ENCODE assay signal across 20 mouse cellular contexts in the genomic region with DNA sequence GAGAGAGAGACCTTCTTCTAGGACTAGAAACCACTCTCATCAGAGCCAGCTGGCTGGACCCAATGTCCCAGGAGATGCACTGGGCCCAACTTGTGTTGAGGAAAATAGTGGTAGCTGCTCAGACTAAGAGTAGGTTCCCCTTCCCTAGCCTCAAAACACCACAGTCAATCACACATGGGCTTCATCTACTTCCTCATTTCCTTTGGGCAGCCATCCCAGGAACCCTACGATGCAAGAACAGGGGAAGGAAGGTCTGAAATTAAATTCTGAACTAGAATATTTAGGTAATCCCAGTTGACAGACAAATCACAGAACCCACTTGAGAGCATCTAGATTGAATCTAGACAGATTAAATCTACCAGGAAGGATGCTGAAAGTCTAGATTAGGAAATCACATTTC. TPM values are rescaled to one million over a fixed set of nuclear protein-coding genes. Genes with fewer than 3 reads are reported as not detected.
DNase-seq lines count a peak whose midpoint lies in the region; ATAC-seq lines count a peak whose summit lies in the region.
"Had no signal": no experiment of that assay in that cellular context is flagged by ENCODE, and none has a peak within 500 bp of the region (broad histone marks: within the 10 kb centered on the region; RNA-seq: fewer than 3 reads in every experiment).

No protein-coding gene starts in this region.

- 43% methylated on average over 1 of the region's 1 CpGs for WGBS in lung, embryonic 15.5 days
- 57% methylated on average over 1 of the region's 1 CpGs for WGBS in stomach, embryonic 16.5 days

- no peaks in the 10 kb centered on the region for H3K9me3 ChIP-seq in lung, embryonic 15.5 days
- no peaks in the 10 kb centered on the region for H3K9me3 ChIP-seq in stomach, embryonic 16.5 days (replicated peaks; ENCODE audit: control insufficient read depth, low read length)
- H3K9me3 ChIP-seq: heart, embryonic 13.5 days; hindbrain, embryonic 12.5 days; liver, embryonic 12.5 days; midbrain, embryonic 10.5 days had no signal

- H3K36me3 ChIP-seq in lung, embryonic 15.5 days = no peaks in the 10 kb centered on the region
- no peaks in the 10 kb centered on the region for H3K36me3 ChIP-seq in stomach, embryonic 16.5 days (ENCODE audit: control insufficient read depth, insufficient read depth, low read length)
- H3K36me3 ChIP-seq: heart, embryonic 13.5 days; hindbrain, embryonic 12.5 days; liver, embryonic 12.5 days; midbrain, embryonic 10.5 days had no signal

- H3K4me2 ChIP-seq in lung, embryonic 15.5 days = no peak overlapping the region
- no peak overlapping the region for H3K4me2 ChIP-seq in stomach, embryonic 16.5 days (ENCODE audit: low read depth, low read length)
- H3K4me2 ChIP-seq: heart, embryonic 13.5 days; hindbrain, embryonic 12.5 days; liver, embryonic 12.5 days had no signal

- H3K4me3 ChIP-seq in lung, embryonic 15.5 days = no peak overlapping the region
- H3K4me3 ChIP-seq in stomach, embryonic 16.5 days (replicated peaks; ENCODE audit: low read length) = no peak overlapping the region
- H3K4me3 ChIP-seq: erythroblast, embryonic 14.5 days; heart, embryonic 13.5 days; hindbrain, embryonic 12.5 days; liver, embryonic 12.5 days; midbrain, embryonic 10.5 days; myocyte had no signal

- H3K4me1 ChIP-seq in lung, embryonic 15.5 days = peaks cover 66% of the 10 kb centered on the region
- H3K4me1 ChIP-seq in stomach, embryonic 16.5 days (ENCODE audit: control insufficient read depth, insufficient read depth, low read length) = peaks cover 29% of the 10 kb centered on the region

- peak; percentile 33 for DNase-seq in gastrocnemius, adult 18-20 months (ENCODE audit: low spot score)
- no peak for DNase-seq in gastrocnemius, postnatal 10 days
- no peak for DNase-seq in lung, adult 18-20 months
- DNase-seq in right cerebral cortex, adult 2 months (ENCODE audit: low spot score in 2 of 2) = no peak
- no peak for DNase-seq in adrenal gland, postnatal 36 days
- DNase-seq: adrenal gland, adult 2 months; cerebellum, adult 11-12 months; embryo, embryonic 11 days; kidney, adult 11 months; right cerebral cortex, postnatal 4 days had no signal

- no peak for ATAC-seq in lung, embryonic 15.5 days (ENCODE audit: borderline replicate concordance, extremely low read depth, low FRiP score, low TSS enrichment)
- peak; percentile 64 for ATAC-seq in granulocyte monocyte progenitor cell, adult 5-6 weeks (replicated peaks; ENCODE audit: poor library complexity, severe bottlenecking)
- ATAC-seq in stomach, embryonic 16.5 days (ENCODE audit: insufficient read depth, low FRiP score) = no peak
- ATAC-seq: liver, embryonic 12.5 days; Patski had no signal

- no peak overlapping the region for H3K9ac ChIP-seq in lung, embryonic 15.5 days
- no peak overlapping the region for H3K9ac ChIP-seq in stomach, embryonic 16.5 days (ENCODE audit: low read length)
- H3K9ac ChIP-seq: heart, embryonic 13.5 days; hindbrain, embryonic 12.5 days; liver, embryonic 12.5 days had no signal

- peak overlapping the region; percentile 47; the same call in 1 of the 2 replicates for H3K27ac ChIP-seq in lung, embryonic 15.5 days
- peak overlapping the region; percentile 9 for H3K27ac ChIP-seq in stomach, embryonic 16.5 days (ENCODE audit: low read length)
- H3K27ac ChIP-seq: heart, embryonic 13.5 days; hindbrain, embryonic 12.5 days; liver, embryonic 12.5 days; midbrain, embryonic 10.5 days had no signal

- no peaks in the 10 kb centered on the region for H3K27me3 ChIP-seq in lung, embryonic 15.5 days
- H3K27me3 ChIP-seq in stomach, embryonic 16.5 days (ENCODE audit: control insufficient read depth, insufficient read depth, low read length) = no peaks in the 10 kb centered on the region
- H3K27me3 ChIP-seq: heart, embryonic 13.5 days; liver, embryonic 12.5 days; Patski had no signal

RNA-seq across cellular contexts. Expression of gene Agps, which starts 56.8 kb away (rescaled TPM):
- 10 to 100 TPM; 20.8 to 21.4 TPM for total RNA-seq in gastrocnemius, adult 18-20 months (2021)
- 10 to 100 TPM; 27.5 to 30.3 TPM for total RNA-seq in gastrocnemius, postnatal 10 days (2021)
- 42.3 and 45.2 TPM in 2 replicates for polyA plus RNA-seq in lung, embryonic 15.5 days (2015; fragmentation: Nextera tagmentation; extraction: Ambion mirVana)
- total RNA-seq in granulocyte monocyte progenitor cell, adult 5-6 weeks (2014; fragmentation: Nextera tagmentation) = 164 and 183 TPM in 2 replicates
- 224 and 232 TPM in 2 replicates for total RNA-seq in granulocyte monocyte progenitor cell, adult 5-6 weeks (2017)
- polyA plus RNA-seq in stomach, embryonic 16.5 days (2015; fragmentation: Nextera tagmentation; extraction: Ambion mirVana) = 25.6 and 28.1 TPM in 2 replicates
- 10 to 100 TPM; 41.1 to 44.8 TPM for total RNA-seq in adrenal gland, postnatal 36 days (2021)
